Mouse (Mus musculus) MEL (cell line): ENCODE data around the gene Sarnp.

Source experiments
- CHD2 ChIP-seq: IDR thresholded peaks from 2 replicates; pipeline ENCODE4 v1.6.1; 2011; ENCODE audit warnings: low read length, improper control_type of control experiment
- CTCF ChIP-seq, 3 experiments: IDR thresholded peaks in 2 of 3; conservative IDR thresholded peaks in 1 of 3; 2 replicates each; pipeline ENCODE4 v1.5.1; 2011 to 2012; ENCODE audit warnings: low read length in 3 of 3, low read depth in 2 of 3, mild to moderate bottlenecking in 2 of 3, improper control_type of control experiment in 1 of 3, inconsistent platforms in 1 of 3, mixed read lengths in 1 of 3, moderate library complexity in 1 of 3; ENCODE audit not compliant: control insufficient read depth in 1 of 3, insufficient read depth in 1 of 3, poor library complexity in 1 of 3, severe bottlenecking in 1 of 3
- ELF1 ChIP-seq: IDR thresholded peaks from 2 replicates; pipeline ENCODE4 v1.6.1; 2014; ENCODE audit warnings: low read depth, mild to moderate bottlenecking, inconsistent platforms, low read length, improper control_type of control experiment, moderate library complexity
- EP300 ChIP-seq, 2 experiments: IDR thresholded peaks; 2 replicates each; pipeline ENCODE4 v1.6.1; 2011; ENCODE audit warnings: improper control_type of control experiment in 2 of 2, low read length in 2 of 2, low read depth in 1 of 2, mild to moderate bottlenecking in 1 of 2
- GABPA ChIP-seq: IDR thresholded peaks from 2 replicates; pipeline ENCODE4 v1.6.1; 2012; ENCODE audit warnings: low read depth, mild to moderate bottlenecking, inconsistent platforms, low read length, improper control_type of control experiment, moderate library complexity
- HCFC1 ChIP-seq: IDR thresholded peaks from 2 replicates; pipeline ENCODE4 v1.6.1; 2012; ENCODE audit warnings: low read depth, mild to moderate bottlenecking, inconsistent platforms, low read length, improper control_type of control experiment, moderate library complexity
- JUND ChIP-seq: IDR thresholded peaks from 2 replicates; pipeline ENCODE4 v1.6.1; 2011; ENCODE audit warnings: low read depth, mild to moderate bottlenecking, improper control_type of control experiment, low read length
- MEF2A ChIP-seq: IDR thresholded peaks from 2 replicates; pipeline ENCODE4 v1.6.1; 2014; ENCODE audit warnings: low read depth, mild to moderate bottlenecking, inconsistent platforms, low read length, improper control_type of control experiment; ENCODE audit not compliant: poor library complexity, insufficient replicate concordance, severe bottlenecking; ENCODE audit errors: extremely low read depth
- MXI1 ChIP-seq: IDR thresholded peaks from 2 replicates; pipeline ENCODE4 v1.6.1; 2011; ENCODE audit warnings: mild to moderate bottlenecking, low read depth, low read length, improper control_type of control experiment
- POLR2A ChIP-seq, 2 experiments: IDR thresholded peaks; 2 replicates each; pipeline ENCODE4 v1.6.1; 2011 to 2012; ENCODE audit warnings: low read length in 2 of 2, mild to moderate bottlenecking in 2 of 2, control low read depth in 1 of 2, improper control_type of control experiment in 1 of 2, low read depth in 1 of 2, moderate library complexity in 1 of 2; ENCODE audit not compliant: control insufficient read depth in 1 of 2, insufficient read depth in 1 of 2, poor library complexity in 1 of 2
- POLR2AphosphoS2 ChIP-seq: IDR thresholded peaks from 2 replicates; pipeline ENCODE4 v1.6.1; 2011; ENCODE audit warnings: low read length, improper control_type of control experiment
- TBP ChIP-seq: IDR thresholded peaks from 2 replicates; pipeline ENCODE4 v1.8.0; 2011; ENCODE audit warnings: low read depth, low read length, improper control_type of control experiment
- TCF12 ChIP-seq: IDR thresholded peaks from 2 replicates; pipeline ENCODE4 v1.6.1; 2014; ENCODE audit warnings: low read depth, mild to moderate bottlenecking, inconsistent platforms, low read length, improper control_type of control experiment, moderate library complexity
- ZC3H11A ChIP-seq: IDR thresholded peaks from 2 replicates; pipeline ENCODE4 v1.6.1; 2012; ENCODE audit warnings: low read depth, mild to moderate bottlenecking, inconsistent platforms, low read length, improper control_type of control experiment

GRCm38 (mm10) chr10:128780200-128780599 lies 36.9 kb upstream of the Sarnp start:
- TF ChIP-seq POLR2AphosphoS2 (no peak), EP300 (IDR thresholded peaks at IDR 0.05; ENCODE audit: low read depth in 1 of 2, low read length in 2 of 2) (no peak), CHD2 (no peak), TBP (no peak), CTCF (IDR thresholded peaks at IDR 0.05 in 2 of 3, conservative IDR thresholded peaks at IDR 0.05 in 1 of 3; ENCODE audit: control insufficient read depth in 1 of 3, insufficient read depth in 1 of 3, low read depth in 2 of 3, low read length in 3 of 3, poor library complexity in 1 of 3, severe bottlenecking in 1 of 3) (no peak), POLR2A (IDR thresholded peaks at IDR 0.05; ENCODE audit: control insufficient read depth in 1 of 2, insufficient read depth in 1 of 2, low read depth in 1 of 2, low read length in 2 of 2, poor library complexity in 1 of 2) (no peak), MEF2A (no peak), ZC3H11A (no peak), HCFC1 (no peak), JUND (no peak), MXI1 (no peak), GABPA (no peak), ELF1 (no peak), TCF12 (no peak)
